Mouse (Mus musculus) cerebellum, postnatal 10 days (tissue): ENCODE data around the gene Atf3.

ENCODE experiments used
- DNase-seq, 2 experiments: peaks; one replicate each; pipeline ENCODE4 v3.0.0; 2021; ENCODE audit warnings: mixed read lengths in 2 of 2

The Atf3 gene

GRCm38 (mm10) chr1:191217939-191218338, at the start of gene Atf3:
Gene Atf3 (minus strand): TSS chr1:191218039.
- DNase-seq = no peak

- DNase-seq = no peak
Observed at GRCm38 (mm10) chr1:191267162-191267561, 49.3 kb upstream of the Atf3 start.

- DNase-seq = no peak
Observed at GRCm38 (mm10) chr1:191263471-191263870, 45.6 kb upstream of the Atf3 start.

- no peak for DNase-seq
Observed at GRCm38 (mm10) chr1:191261861-191262260, 44.0 kb upstream of the Atf3 start.

- peak; percentile 63 to 75 for DNase-seq
Observed at GRCm38 (mm10) chr1:191259661-191260060, 41.8 kb upstream of the Atf3 start.

GRCm38 (mm10) chr1:191259121-191259520, 41.3 kb upstream of the Atf3 start:
- no peak for DNase-seq

- no peak for DNase-seq
Observed at GRCm38 (mm10) chr1:191258521-191258920, 40.7 kb upstream of the Atf3 start.

- no peak for DNase-seq
Observed at GRCm38 (mm10) chr1:191257981-191258380, 40.1 kb upstream of the Atf3 start.

- peak; percentile 55 to 57 for DNase-seq
Observed at GRCm38 (mm10) chr1:191257351-191257771, 39.5 kb upstream of the Atf3 start.

GRCm38 (mm10) chr1:191256566-191257350, 38.9 kb upstream of the Atf3 start:
- no peak for DNase-seq

- DNase-seq = no peak
Observed at GRCm38 (mm10) chr1:191256134-191256533, 38.3 kb upstream of the Atf3 start.

GRCm38 (mm10) chr1:191254448-191254847, 36.6 kb upstream of the Atf3 start:
- peak in 1 of 2 experiments; percentile 13 for DNase-seq

GRCm38 (mm10) chr1:191253636-191254035, 35.8 kb upstream of the Atf3 start:
- no peak for DNase-seq

- no peak for DNase-seq
Observed at GRCm38 (mm10) chr1:191249975-191250374, 32.1 kb upstream of the Atf3 start.

GRCm38 (mm10) chr1:191248423-191248822, 30.6 kb upstream of the Atf3 start:
- no peak for DNase-seq

GRCm38 (mm10) chr1:191247561-191247960, 29.7 kb upstream of the Atf3 start:
- DNase-seq = no peak

GRCm38 (mm10) chr1:191243855-191244254, 26.0 kb upstream of the Atf3 start:
- no peak for DNase-seq

GRCm38 (mm10) chr1:191242065-191242698, 24.3 kb upstream of the Atf3 start:
- DNase-seq = peak in 1 of 2 experiments; percentile 16

GRCm38 (mm10) chr1:191241574-191241973, 23.7 kb upstream of the Atf3 start:
- no peak for DNase-seq

- DNase-seq = no peak
Observed at GRCm38 (mm10) chr1:191239602-191240001, 21.8 kb upstream of the Atf3 start.

GRCm38 (mm10) chr1:191235788-191236542, 18.1 kb upstream of the Atf3 start:
- DNase-seq = peak in 1 of 2 experiments; percentile 42

GRCm38 (mm10) chr1:191234837-191235236, 17.0 kb upstream of the Atf3 start:
- no peak for DNase-seq

- no peak for DNase-seq
Observed at GRCm38 (mm10) chr1:191230355-191230931, 12.6 kb upstream of the Atf3 start.
